Mouse (Mus musculus) midbrain, embryonic 11.5 days (tissue): Measurements from ENCODE around the gene Mlh1. TPM values are rescaled to one million over a fixed set of nuclear protein-coding genes. Genes with fewer than 3 reads are reported as not detected.

ENCODE experiments used
- ATAC-seq: fragments of 200-750 bp; cut with Nextera tagmentation; 2 replicates; pipeline ENCODE4 v1.8.0; 2017; ENCODE audit warnings: moderate TSS enrichment, moderate library complexity; ENCODE audit not compliant: low FRiP score
- DNase-seq: peaks from one replicate; pipeline ENCODE4 v3.0.0; 2015; ENCODE audit warnings: low spot score; ENCODE audit errors: missing footprints
- H3K27ac ChIP-seq: fragments of 300-500 bp; sonication (generic); 2 replicates; pipeline ENCODE4 v1.5.1; 2014; ENCODE audit warnings: low read depth, low read length
- H3K27me3 ChIP-seq: fragments of 300-500 bp; sonication (generic); 2 replicates; pipeline ENCODE4 v1.6.1; 2014; ENCODE audit warnings: mild to moderate bottlenecking, low read length, moderate library complexity, mixed read lengths; ENCODE audit not compliant: control insufficient read depth, insufficient read depth
- H3K36me3 ChIP-seq: fragments of 300-500 bp; sonication (generic); 2 replicates; pipeline ENCODE4 v1.6.1; 2014; ENCODE audit warnings: mild to moderate bottlenecking, low read length, moderate library complexity, mixed read lengths; ENCODE audit not compliant: control insufficient read depth, insufficient read depth
- H3K4me1 ChIP-seq: fragments of 300-500 bp; sonication (generic); 2 replicates; pipeline ENCODE4 v1.6.1; 2014; ENCODE audit warnings: low read length; ENCODE audit not compliant: control insufficient read depth, insufficient read depth
- H3K4me2 ChIP-seq: fragments of 300-500 bp; sonication (generic); 2 replicates; pipeline ENCODE4 v1.6.1; 2014; ENCODE audit warnings: mild to moderate bottlenecking, moderate library complexity
- H3K4me3 ChIP-seq: fragments of 300-500 bp; sonication (generic); 2 replicates; pipeline ENCODE4 v1.5.1; 2014; ENCODE audit warnings: low read depth, low read length
- H3K9ac ChIP-seq: fragments of 300-500 bp; sonication (generic); 2 replicates; pipeline ENCODE4 v1.6.1; 2014; ENCODE audit warnings: low read length
- H3K9me3 ChIP-seq: fragments of 300-500 bp; sonication (generic); 2 replicates; pipeline ENCODE4 v1.6.1; 2016; ENCODE audit warnings: low read length; ENCODE audit not compliant: control insufficient read depth
- WGBS: fragments of 180-500 bp; shearing (Covaris S2); extraction: QIAGEN DNeasy Blood & Tissue Kit; methylation state at CpG from one replicate; pipeline ENCODE4 v1.1.7; 2014; 5-methylcytosine and 5-hydroxymethylcytosine counted together
- polyA plus RNA-seq: library from polyadenylated mRNA; unstranded; fragments of >200 nt; fragmentation: Nextera tagmentation; extraction: Ambion mirVana; gene quantifications from 2 replicates; pipeline ENCODE4 v1.2.1, GENCODE M21; 2014

Mlh1 gene
- polyA plus RNA-seq, 1 experiment from 2014 or later, result 55.4 TPM

DNA sequence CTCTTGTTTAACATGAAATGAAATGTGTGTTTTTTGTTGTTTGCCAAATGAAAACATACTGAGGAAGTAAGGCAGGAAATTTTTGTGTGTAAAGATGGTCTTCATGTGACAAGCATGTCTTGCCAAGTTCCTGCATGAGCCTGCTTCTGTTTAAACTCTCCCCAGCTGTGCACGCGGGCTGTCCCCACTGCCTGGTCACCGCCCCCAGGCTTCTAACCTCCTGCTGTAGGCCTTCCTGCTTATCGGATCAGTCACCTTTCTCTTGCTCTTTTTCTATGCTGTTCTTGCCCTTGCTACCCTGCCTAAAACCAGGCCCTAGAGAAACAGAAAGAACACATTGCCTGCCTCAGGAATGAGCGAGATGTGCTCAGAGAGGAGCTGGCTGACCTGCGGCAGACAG lies 58.1 kb downstream of the Mlh1 start:
- WGBS, result 73% methylated on average over 6 of the region's 6 CpGs
- Histone ChIP-seq H3K4me3 (no peak overlapping the region), H3K9me3 (no peaks in the 10 kb centered on the region), H3K4me1 (no peaks in the 10 kb centered on the region), H3K9ac (no peak overlapping the region), H3K4me2 (no peak overlapping the region), H3K36me3 (peaks cover 2% of the 10 kb centered on the region; the same call in 1 of the 2 replicates), H3K27me3 (no peaks in the 10 kb centered on the region), H3K27ac (no peak overlapping the region)
- no peak for DNase-seq
- ATAC-seq, result no peak

DNA sequence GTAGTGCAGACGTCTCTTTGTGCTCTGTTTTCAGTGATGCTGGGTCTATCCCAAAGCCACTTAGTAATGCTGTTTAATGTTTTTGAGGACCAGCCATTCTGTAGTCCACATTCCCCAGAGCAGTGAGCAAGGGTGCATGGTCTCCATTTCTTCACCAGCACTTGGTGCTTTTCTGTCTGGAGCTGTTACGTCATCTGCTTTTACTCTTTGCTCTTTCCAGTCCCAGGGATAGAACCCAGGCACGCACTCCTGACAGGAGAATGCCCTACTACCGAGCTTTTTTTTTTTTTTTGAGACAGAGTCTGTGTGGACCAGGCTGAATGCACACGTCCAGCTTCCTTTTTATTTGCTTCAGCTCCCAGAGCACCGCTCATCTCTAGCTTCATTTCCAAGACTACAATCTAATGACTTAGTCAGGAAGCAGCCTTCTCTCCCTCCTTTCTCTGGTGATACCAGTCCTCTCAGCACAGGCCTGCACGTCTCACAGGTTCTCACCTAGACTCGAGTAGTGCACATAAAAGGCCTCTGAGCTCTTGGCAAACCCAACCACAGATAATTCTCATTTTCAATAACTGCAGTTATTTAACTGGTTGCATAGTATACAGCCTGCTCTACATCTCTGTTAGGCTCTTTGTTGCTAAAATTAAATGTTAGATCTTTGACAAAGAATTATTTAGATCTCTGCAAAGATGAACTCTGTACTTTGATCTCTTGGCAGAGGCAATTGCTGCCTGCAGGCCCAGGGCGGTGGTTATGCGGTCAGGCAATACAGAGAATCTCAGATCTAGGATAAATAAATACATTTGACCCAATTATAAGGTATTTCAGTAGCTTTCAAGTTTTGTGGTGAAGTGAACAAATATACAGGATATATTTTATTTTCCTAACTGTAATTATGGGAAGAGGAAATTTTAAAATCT lies 60.2 kb downstream of the Mlh1 start:
- DNase-seq (no peak), ATAC-seq (no peak)
- no peaks in the 10 kb centered on the region for H3K27me3 ChIP-seq
- peaks cover 2% of the 10 kb centered on the region; the same call in 1 of the 2 replicates for H3K36me3 ChIP-seq
- H3K4me3 ChIP-seq, result no peak overlapping the region
- whole genome bisulfite sequencing, result 80% methylated on average over 10 of the region's 10 CpGs
- no peaks in the 10 kb centered on the region for H3K4me1 ChIP-seq
- H3K27ac ChIP-seq, result no peak overlapping the region
- no peak overlapping the region for H3K9ac ChIP-seq
- no peak overlapping the region for H3K4me2 ChIP-seq
- H3K9me3 ChIP-seq, result no peaks in the 10 kb centered on the region

DNA sequence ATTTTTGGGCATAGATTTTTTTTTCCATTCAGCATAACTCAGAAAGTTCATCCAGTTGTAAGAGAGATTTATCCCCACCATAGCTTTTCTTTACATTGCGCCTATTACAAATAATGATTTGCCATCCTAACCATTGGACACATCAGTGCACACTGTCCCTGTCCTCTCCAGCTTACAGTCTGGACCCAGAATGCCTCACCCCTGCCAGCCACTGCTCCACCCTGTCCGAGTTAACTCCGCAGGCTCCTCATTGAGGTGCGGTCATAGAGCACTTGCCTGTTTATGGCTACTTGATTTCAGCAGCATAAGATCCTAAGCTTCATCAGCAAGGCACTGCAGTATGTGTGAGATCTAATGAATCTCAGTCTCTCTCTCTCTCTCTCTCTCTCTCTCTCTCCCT lies 61.2 kb downstream of the Mlh1 start:
- peaks cover 2% of the 10 kb centered on the region; the same call in 1 of the 2 replicates for H3K36me3 ChIP-seq
- no peak for DNase-seq
- no peaks in the 10 kb centered on the region for H3K4me1 ChIP-seq
- H3K4me3 ChIP-seq, result no peak overlapping the region
- no peak overlapping the region for H3K4me2 ChIP-seq
- no peak overlapping the region for H3K27ac ChIP-seq
- ATAC-seq, result no peak
- H3K27me3 ChIP-seq, result no peaks in the 10 kb centered on the region
- H3K9me3 ChIP-seq, result no peaks in the 10 kb centered on the region
- WGBS, result 87% methylated on average over 4 of the region's 4 CpGs
- no peak overlapping the region for H3K9ac ChIP-seq

- WGBS, result 93% methylated on average over 7 of the region's 7 CpGs
- Histone ChIP-seq H3K27ac (no peak overlapping the region), H3K27me3 (no peaks in the 10 kb centered on the region), H3K4me3 (no peak overlapping the region), H3K9ac (no peak overlapping the region), H3K4me2 (no peak overlapping the region), H3K9me3 (no peaks in the 10 kb centered on the region), H3K4me1 (no peaks in the 10 kb centered on the region), H3K36me3 (peaks cover 2% of the 10 kb centered on the region; the same call in 1 of the 2 replicates)
- DNase-seq (no peak), ATAC-seq (no peak)
These were observed 62.4 kb downstream of the Mlh1 start for GRCm38 (mm10) chr9:111209158-111209699.

GRCm38 (mm10) chr9:111208185-111208584 lies 63.4 kb downstream of the Mlh1 start:
- ATAC-seq (no peak), DNase-seq (no peak)
- Histone ChIP-seq H3K27me3 (no peaks in the 10 kb centered on the region), H3K4me1 (no peaks in the 10 kb centered on the region), H3K36me3 (no peaks in the 10 kb centered on the region), H3K4me2 (no peak overlapping the region), H3K9ac (no peak overlapping the region), H3K4me3 (no peak overlapping the region), H3K9me3 (no peaks in the 10 kb centered on the region), H3K27ac (no peak overlapping the region)
- WGBS, result 97% methylated on average over 3 of the region's 3 CpGs

GRCm38 (mm10) chr9:111207683-111208082 lies 63.9 kb downstream of the Mlh1 start:
- DNase-seq (no peak), ATAC-seq (no peak)
- Histone ChIP-seq H3K4me1 (no peaks in the 10 kb centered on the region), H3K9me3 (no peaks in the 10 kb centered on the region), H3K36me3 (no peaks in the 10 kb centered on the region), H3K27ac (no peak overlapping the region), H3K27me3 (no peaks in the 10 kb centered on the region), H3K4me3 (no peak overlapping the region), H3K4me2 (no peak overlapping the region), H3K9ac (no peak overlapping the region)
- 51% methylated on average over 3 of the region's 3 CpGs for WGBS

DNA sequence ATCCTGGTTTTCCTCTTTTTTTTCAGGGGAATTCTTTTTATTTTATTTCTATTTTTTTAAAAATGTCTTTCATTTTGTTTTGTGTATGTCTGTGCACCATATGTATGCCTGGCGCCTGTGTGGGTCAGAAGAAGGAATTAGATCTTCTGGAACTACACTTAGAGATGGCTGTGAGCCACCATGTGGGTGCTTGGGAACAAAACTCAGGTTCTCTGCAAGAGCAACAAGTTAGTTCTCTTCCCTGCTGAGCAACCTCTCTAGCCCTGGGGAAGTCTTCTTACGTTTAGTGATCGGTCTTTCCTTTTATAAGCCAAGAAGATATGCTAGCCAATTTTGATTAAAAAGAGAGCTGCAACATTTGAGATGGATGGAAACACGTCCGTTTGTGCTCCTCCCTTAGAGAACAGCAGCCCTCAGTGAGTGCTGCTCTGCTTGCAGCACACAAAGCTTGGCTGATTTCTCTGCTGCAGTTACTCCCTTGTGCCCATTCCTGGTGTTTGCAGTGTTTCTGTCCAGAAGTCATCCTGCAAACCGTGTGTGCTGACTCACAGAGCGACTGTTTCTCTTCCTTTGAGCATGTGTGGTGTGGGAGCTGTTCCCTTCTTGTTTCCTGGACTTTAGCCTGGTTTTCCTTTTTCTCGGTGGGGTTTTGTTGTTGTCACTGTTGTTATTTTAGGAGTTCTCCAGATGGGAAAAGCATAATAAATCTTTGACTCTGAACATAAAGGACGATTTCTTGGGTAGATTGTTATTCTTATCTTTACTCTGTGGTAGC lies 66.8 kb downstream of the Mlh1 start:
- ATAC-seq (no peak), DNase-seq (no peak)
- Histone ChIP-seq H3K4me3 (no peak overlapping the region), H3K27me3 (no peaks in the 10 kb centered on the region), H3K36me3 (no peaks in the 10 kb centered on the region), H3K9ac (no peak overlapping the region), H3K4me2 (no peak overlapping the region), H3K9me3 (no peaks in the 10 kb centered on the region), H3K27ac (no peak overlapping the region), H3K4me1 (no peaks in the 10 kb centered on the region)
- WGBS, result 79% methylated on average over 9 of the region's 9 CpGs

DNA sequence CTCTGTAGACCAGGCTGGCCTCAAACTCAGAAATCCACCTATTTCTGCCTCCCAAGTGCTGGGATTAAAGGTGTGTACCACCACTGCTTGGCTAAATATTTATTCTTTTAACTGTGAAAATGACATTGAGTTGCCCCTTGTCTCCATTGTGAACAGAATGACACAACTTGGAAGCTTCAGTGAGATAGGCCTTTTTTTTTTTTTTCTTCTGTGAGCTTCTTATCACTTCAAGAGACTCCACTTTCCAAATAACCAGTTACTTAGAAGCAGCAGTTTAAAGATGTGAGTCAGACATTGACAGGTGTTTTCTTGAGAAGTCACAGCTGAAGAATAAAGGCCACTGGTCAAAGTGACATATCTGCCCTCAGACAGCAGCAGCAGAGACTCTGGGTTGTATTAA lies 71.4 kb downstream of the Mlh1 start:
- H3K9me3 ChIP-seq, result no peaks in the 10 kb centered on the region
- DNase-seq, result no peak
- H3K27ac ChIP-seq, result no peak overlapping the region
- no peak overlapping the region for H3K9ac ChIP-seq
- H3K27me3 ChIP-seq, result no peaks in the 10 kb centered on the region
- no peaks in the 10 kb centered on the region for H3K4me1 ChIP-seq
- no peak overlapping the region for H3K4me3 ChIP-seq
- H3K36me3 ChIP-seq, result no peaks in the 10 kb centered on the region
- ATAC-seq, result no peak
- H3K4me2 ChIP-seq, result no peak overlapping the region

GRCm38 (mm10) chr9:111198332-111198731 lies 73.3 kb downstream of the Mlh1 start:
- Histone ChIP-seq H3K27ac (no peak overlapping the region), H3K4me3 (no peak overlapping the region), H3K9me3 (no peaks in the 10 kb centered on the region), H3K9ac (no peak overlapping the region), H3K4me2 (no peak overlapping the region), H3K27me3 (no peaks in the 10 kb centered on the region), H3K4me1 (no peaks in the 10 kb centered on the region), H3K36me3 (no peaks in the 10 kb centered on the region)
- ATAC-seq, result no peak
- WGBS, result 97% methylated on average over 1 of the region's 1 CpGs
- no peak for DNase-seq
